Mouse (Mus musculus) brown adipose tissue, adult 24 weeks (tissue): Measurements from ENCODE around the gene Pfdn6. TPM values are rescaled to one million over a fixed set of nuclear protein-coding genes. Genes with fewer than 3 reads are reported as not detected.
"Not testable (repeated sequence)": the region's sequence is repeated elsewhere in the genome, so short reads cannot be mapped to it uniquely, and the experiment has no call there.

Source experiments
- H3K27ac ChIP-seq: fragments of 200-500 bp; replicated peaks from 2 replicates; pipeline ENCODE4 v1.5.1; 2012; ENCODE audit warnings: low read depth, mild to moderate bottlenecking, low read length
- H3K4me1 ChIP-seq: fragments of 200-500 bp; 2 replicates; pipeline ENCODE4 v1.6.1; 2012; ENCODE audit warnings: low read length, mixed read lengths; ENCODE audit not compliant: control insufficient read depth, insufficient read depth, insufficient read length
- H3K4me3 ChIP-seq: fragments of 200-500 bp; 2 replicates; pipeline ENCODE4 v1.5.1; 2012; ENCODE audit warnings: low read depth, mild to moderate bottlenecking, low read length, moderate library complexity; ENCODE audit not compliant: insufficient read depth
- polyA plus RNA-seq: library from polyadenylated mRNA; stranded (reverse); fragments of >200 nt; gene quantifications from 2 replicates; pipeline ENCODE4 v1.2.4, GENCODE M21; 2012; ENCODE audit not compliant: missing spikeins, insufficient read depth, insufficient read length

The Pfdn6 gene
- polyA plus RNA-seq, 1 experiment = 83.2 TPM

DNA sequence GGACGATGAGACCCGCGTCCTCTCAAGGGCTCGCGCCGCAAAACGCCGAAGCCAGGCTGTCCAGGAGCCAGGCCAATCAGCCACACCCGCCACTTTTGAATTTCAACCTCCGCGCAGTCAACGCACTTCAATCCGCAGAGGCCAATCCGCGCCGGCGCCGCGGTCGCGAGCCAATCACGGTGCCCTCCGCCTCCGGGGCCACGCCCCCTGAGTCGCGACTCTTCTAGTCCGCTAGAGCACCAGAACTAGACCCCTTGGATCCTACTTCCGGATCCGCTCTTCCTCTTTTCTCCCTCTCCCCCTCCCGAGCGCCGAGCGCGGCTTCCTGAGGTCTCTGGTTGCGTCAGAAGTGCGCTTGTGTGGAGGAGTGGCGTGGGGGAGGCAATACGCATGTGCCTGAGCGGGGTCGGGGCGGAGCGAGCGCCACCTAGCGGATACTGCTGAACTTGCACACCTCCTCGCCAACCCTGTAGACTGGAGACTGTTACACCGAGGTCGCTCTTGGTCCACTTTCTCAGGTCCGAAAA lies 49.5 kb downstream of the Pfdn6 start, which contains the start of gene Kifc1:
Gene Kifc1 (minus strand): TSS at position 129 of the 527 bp plus-strand sequence.
- Histone ChIP-seq H3K27ac (no peak within 1 kb of the TSS), H3K4me1 (no peaks in the 10 kb centered on the region), H3K4me3 (peak within 1 kb of the TSS; percentile 67)

DNA sequence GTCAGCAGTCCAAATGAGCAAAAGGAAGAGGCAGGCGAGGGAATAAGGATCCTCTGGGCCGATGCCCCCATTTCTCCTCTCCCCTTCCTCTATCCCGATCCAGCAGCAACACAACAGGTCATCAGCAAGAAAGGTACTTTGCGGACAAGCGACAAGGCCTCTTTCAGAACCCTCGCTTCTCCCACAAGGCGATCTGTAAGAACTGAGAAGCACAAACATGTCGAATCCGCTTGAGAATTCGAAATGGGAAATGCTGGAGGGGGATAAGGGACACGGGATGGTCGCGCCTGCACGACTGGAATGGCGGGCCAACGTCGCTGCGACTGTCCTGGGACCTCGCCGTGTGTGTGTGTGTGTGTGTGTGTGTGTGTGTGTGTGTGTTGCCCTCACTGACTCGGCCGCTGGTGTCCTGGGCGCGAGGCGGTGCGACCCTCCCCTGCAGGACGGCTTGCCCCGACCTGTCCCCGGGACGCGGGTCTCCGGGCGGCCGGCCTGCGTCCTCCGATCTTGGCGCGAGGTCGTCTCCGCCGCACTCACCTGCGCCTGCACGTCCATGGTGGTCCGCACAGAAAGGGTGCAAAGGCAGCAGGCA lies 50.1 kb downstream of the Pfdn6 start:
- H3K27ac ChIP-seq, H3K4me1 ChIP-seq: not testable (repeated sequence)
- H3K4me3 ChIP-seq = peak overlapping the region; percentile 67

Other genes with a start within 250 kb of the Pfdn6 start
- 132 and 147 TPM in 2 replicates for gene March2, start 221.7 kb downstream of the Pfdn6 start, polyA plus RNA-seq
- gene Rab11b, start 179.8 kb downstream of the Pfdn6 start, polyA plus RNA-seq = 73.4 and 85.4 TPM in 2 replicates
- gene Angptl4, start 158.5 kb downstream of the Pfdn6 start, polyA plus RNA-seq = 243 and 355 TPM in 2 replicates
- gene Kank3, start 129.8 kb downstream of the Pfdn6 start, polyA plus RNA-seq = 16.2 and 37.3 TPM in 2 replicates
- 587 and 667 TPM in 2 replicates for gene Rps28, start 115.8 kb downstream of the Pfdn6 start, polyA plus RNA-seq
- gene Ndufa7, start 115.8 kb downstream of the Pfdn6 start, polyA plus RNA-seq = 1,002 and 1,055 TPM in 2 replicates
- 21.6 and 25.3 TPM in 2 replicates for gene Cd320, start 97.3 kb downstream of the Pfdn6 start, polyA plus RNA-seq
- not detected in 2 replicates for gene Gm7029, start 66.5 kb downstream of the Pfdn6 start, polyA plus RNA-seq
- not detected in 2 replicates for gene Kifc1, start 49.7 kb downstream of the Pfdn6 start, polyA plus RNA-seq
- not detected in 2 replicates for gene Platr17, start 35.2 kb downstream of the Pfdn6 start, polyA plus RNA-seq
- 13.6 and 26.9 TPM in 2 replicates for gene Daxx, start 30.9 kb downstream of the Pfdn6 start, polyA plus RNA-seq
- 75.7 and 99.3 TPM in 2 replicates for gene Tapbp, start 24.4 kb downstream of the Pfdn6 start, polyA plus RNA-seq
- gene Zbtb22, start 24.4 kb downstream of the Pfdn6 start, polyA plus RNA-seq = 9.5 and 11.1 TPM in 2 replicates
- gene Rgl2, start 10.8 kb downstream of the Pfdn6 start, polyA plus RNA-seq = 16.4 and 20.2 TPM in 2 replicates
- gene Wdr46, start 317 bp upstream of the Pfdn6 start, polyA plus RNA-seq = 6.6 and 10.1 TPM in 2 replicates
- 2.2 and 2.4 TPM in 2 replicates for gene B3galt4, start 11.1 kb upstream of the Pfdn6 start, polyA plus RNA-seq
- 23.9 and 29.3 TPM in 2 replicates for gene Vps52, start 15.5 kb upstream of the Pfdn6 start, polyA plus RNA-seq
- 635 and 763 TPM in 2 replicates for gene Rps18, start 15.7 kb upstream of the Pfdn6 start, polyA plus RNA-seq
- gene H2-K1, start 60.0 kb upstream of the Pfdn6 start, polyA plus RNA-seq = 394 and 673 TPM in 2 replicates
- 10.2 and 10.3 TPM in 2 replicates for gene Ring1, start 84.3 kb upstream of the Pfdn6 start, polyA plus RNA-seq
- 214 and 236 TPM in 2 replicates for gene H2-Ke6, start 87.7 kb upstream of the Pfdn6 start, polyA plus RNA-seq
- gene Slc39a7, start 91.3 kb upstream of the Pfdn6 start, polyA plus RNA-seq = 40.0 and 44.7 TPM in 2 replicates
- 23.6 and 38.7 TPM in 2 replicates for gene Rxrb, start 91.5 kb upstream of the Pfdn6 start, polyA plus RNA-seq
- 0.38 and 1.0 TPM in 2 replicates for gene Col11a2, start 99.1 kb upstream of the Pfdn6 start, polyA plus RNA-seq
- gene H2-Oa, start 152.0 kb upstream of the Pfdn6 start, polyA plus RNA-seq = not detected in 2 replicates
- gene H2-DMa, start 179.2 kb upstream of the Pfdn6 start, polyA plus RNA-seq = 6.9 and 10.5 TPM in 2 replicates
- gene Brd2, start 182.3 kb upstream of the Pfdn6 start, polyA plus RNA-seq = 82.7 and 86.3 TPM in 2 replicates
- not detected in 2 replicates for gene H2-DMb2, start 203.0 kb upstream of the Pfdn6 start, polyA plus RNA-seq
- gene H2-DMb1, start 212.7 kb upstream of the Pfdn6 start, polyA plus RNA-seq = 11.1 and 14.7 TPM in 2 replicates
- 5.5 and 6.9 TPM in 2 replicates for gene Tap1, start 247.2 kb upstream of the Pfdn6 start, polyA plus RNA-seq
- 17.4 and 34.6 TPM in 2 replicates for gene Psmb9, start 247.4 kb upstream of the Pfdn6 start, polyA plus RNA-seq